Mouse (Mus musculus) lung, postnatal 10 days (tissue): Measurements from ENCODE around the gene Ndufc2.
"Not testable (repeated sequence)": the region's sequence is repeated elsewhere in the genome, so short reads cannot be mapped to it uniquely, and the experiment has no call there.

Experiments used
- DNase-seq: peaks from one replicate; pipeline ENCODE4 v3.0.0; 2021

Gene Ndufc2

GRCm38 (mm10) chr7:97427778-97428420, 28.1 kb downstream of the Ndufc2 start:
- DNase-seq: no peak

- peak; percentile 39 for DNase-seq
Measured at GRCm38 (mm10) chr7:97429705-97430104, 29.9 kb downstream of the Ndufc2 start.

- DNase-seq: not testable (repeated sequence)
Measured at GRCm38 (mm10) chr7:97433517-97433916, 33.7 kb downstream of the Ndufc2 start.

- no peak for DNase-seq
Measured at GRCm38 (mm10) chr7:97434517-97434916, 34.7 kb downstream of the Ndufc2 start.

GRCm38 (mm10) chr7:97438986-97439385, 39.2 kb downstream of the Ndufc2 start:
- no peak for DNase-seq

GRCm38 (mm10) chr7:97446171-97446925, 46.5 kb downstream of the Ndufc2 start:
- peak; percentile 88 for DNase-seq

GRCm38 (mm10) chr7:97447050-97447531, 47.3 kb downstream of the Ndufc2 start:
- DNase-seq: peak; percentile 26

- DNase-seq: not testable (repeated sequence)
Measured at GRCm38 (mm10) chr7:97451023-97451422, 51.2 kb downstream of the Ndufc2 start, which contains the start of gene Kctd14. Gene Kctd14 (plus strand): TSS chr7:97451323.

- DNase-seq: no peak
Measured at GRCm38 (mm10) chr7:97452196-97452595, 52.4 kb downstream of the Ndufc2 start.

GRCm38 (mm10) chr7:97453141-97453921, 53.5 kb downstream of the Ndufc2 start:
- peak; percentile 43 for DNase-seq

- no peak for DNase-seq
Measured at GRCm38 (mm10) chr7:97454795-97455194, 55.0 kb downstream of the Ndufc2 start.

- DNase-seq: no peak
Measured at GRCm38 (mm10) chr7:97455577-97455976, 55.8 kb downstream of the Ndufc2 start.
